Mouse (Mus musculus) kidney, embryonic 15.5 days (tissue): ENCODE data around the gene Arih2. TPM values are rescaled to one million over a fixed set of nuclear protein-coding genes. Genes with fewer than 3 reads are reported as not detected.

Experiments
- ATAC-seq: fragments of 200-750 bp; cut with Nextera tagmentation; replicated peaks from 2 replicates; pipeline ENCODE4 v1.8.0; 2017; ENCODE audit warnings: moderate TSS enrichment; ENCODE audit not compliant: low FRiP score
- H3K27ac ChIP-seq: fragments of 300-500 bp; sonication (generic); 2 replicates; pipeline ENCODE4 v1.5.1; 2015; ENCODE audit warnings: mild to moderate bottlenecking, inconsistent platforms
- H3K27me3 ChIP-seq: fragments of 300-500 bp; sonication (generic); 2 replicates; pipeline ENCODE4 v1.6.1; 2015; ENCODE audit warnings: inconsistent platforms
- H3K36me3 ChIP-seq: fragments of 300-500 bp; sonication (generic); 2 replicates; pipeline ENCODE4 v1.6.1; 2015; ENCODE audit warnings: inconsistent platforms
- H3K4me1 ChIP-seq: fragments of 300-500 bp; sonication (generic); 2 replicates; pipeline ENCODE4 v1.6.1; 2015; ENCODE audit warnings: inconsistent platforms
- H3K4me2 ChIP-seq: fragments of 300-500 bp; sonication (generic); 2 replicates; pipeline ENCODE4 v1.6.1; 2015; ENCODE audit warnings: moderate library complexity, mild to moderate bottlenecking, inconsistent platforms
- H3K4me3 ChIP-seq: fragments of 300-500 bp; sonication (generic); replicated peaks from 2 replicates; pipeline ENCODE4 v1.5.1; 2015; ENCODE audit warnings: mild to moderate bottlenecking, inconsistent platforms
- H3K9ac ChIP-seq: fragments of 300-500 bp; sonication (generic); 2 replicates; pipeline ENCODE4 v1.6.1; 2015; ENCODE audit warnings: mild to moderate bottlenecking, inconsistent platforms
- H3K9me3 ChIP-seq: fragments of 300-500 bp; sonication (generic); replicated peaks from 2 replicates; pipeline ENCODE4 v1.6.1; 2016; ENCODE audit warnings: inconsistent platforms
- WGBS: fragments of 180-500 bp; shearing (Covaris S2); methylation state at CpG from one replicate; pipeline ENCODE4 v1.1.7; 2015; ENCODE audit warnings: mixed read lengths; 5-methylcytosine and 5-hydroxymethylcytosine counted together
- polyA plus RNA-seq: library from polyadenylated mRNA; unstranded; fragments of >200 nt; fragmentation: Nextera tagmentation; extraction: Ambion mirVana; gene quantifications from 2 replicates; pipeline ENCODE4 v1.2.1, GENCODE M21; 2015

Arih2 gene
- polyA plus RNA-seq, 1 experiment from 2014 or later: 50.1 TPM

DNA sequence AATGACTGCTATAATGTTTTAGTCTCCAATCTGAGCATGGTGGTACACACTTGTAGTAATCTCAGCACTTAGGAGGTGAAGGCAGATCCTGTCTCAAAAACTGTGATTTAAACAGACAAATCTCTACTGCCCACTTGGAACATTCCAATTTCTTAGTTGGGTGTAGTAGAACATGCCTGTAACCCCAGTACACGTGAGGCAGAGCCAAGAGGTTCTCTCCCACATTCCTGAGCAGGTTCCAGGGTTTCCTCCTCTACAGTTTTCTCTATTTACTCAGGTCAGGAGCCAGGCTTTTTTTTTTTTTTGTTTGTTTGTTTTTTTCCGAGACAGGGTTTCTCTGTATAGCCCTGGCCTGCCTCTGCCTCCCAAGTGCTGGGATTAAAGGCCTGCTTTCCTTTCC is 49.2 kb downstream of the Arih2 start:
- Histone ChIP-seq H3K4me1 (peaks cover 20% of the 10 kb centered on the region), H3K4me2 (no peak overlapping the region)
- WGBS: 40% methylated on average over 2 of the region's 2 CpGs

DNA sequence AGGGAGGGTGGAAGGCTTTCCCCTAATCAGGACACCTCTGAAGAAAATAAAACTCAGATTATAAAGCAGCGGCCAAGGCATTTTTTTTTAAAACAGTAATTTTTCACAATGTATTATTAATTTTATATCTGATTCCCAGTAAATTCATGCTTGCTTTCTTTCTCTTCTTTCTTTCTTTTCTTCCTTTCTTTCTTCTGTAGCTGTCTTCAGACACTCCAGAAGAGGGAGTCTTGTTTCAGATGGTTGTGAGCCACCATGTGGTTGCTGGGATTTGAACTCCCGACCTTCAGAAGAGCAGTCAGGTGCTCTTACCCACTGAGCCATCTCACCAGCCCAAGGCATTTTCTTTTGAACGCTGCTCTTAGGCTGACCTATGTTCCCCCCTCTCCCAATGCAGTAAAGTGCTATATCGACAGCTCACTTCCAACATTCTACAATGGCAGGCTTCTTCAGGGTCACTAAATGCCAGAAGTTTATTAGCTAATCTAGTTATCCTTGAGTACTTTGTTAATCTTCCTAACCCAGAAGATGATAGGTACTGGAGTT is 50.1 kb downstream of the Arih2 start:
- ATAC-seq: no peak
- no peak overlapping the region for H3K4me3 ChIP-seq
- no peak overlapping the region for H3K9ac ChIP-seq
- H3K9me3 ChIP-seq: no peaks in the 10 kb centered on the region
- no peaks in the 10 kb centered on the region for H3K27me3 ChIP-seq
- H3K27ac ChIP-seq: no peak overlapping the region
- peaks cover 23% of the 10 kb centered on the region for H3K36me3 ChIP-seq
- WGBS: 78% methylated on average over 4 of the region's 4 CpGs
- peaks cover 20% of the 10 kb centered on the region for H3K4me1 ChIP-seq
- H3K4me2 ChIP-seq: no peak overlapping the region

More for the DNA sequence above, 49.2 kb downstream of the Arih2 start:
- H3K27ac ChIP-seq: no peak overlapping the region
- peaks cover 32% of the 10 kb centered on the region for H3K36me3 ChIP-seq
- no peaks in the 10 kb centered on the region for H3K9me3 ChIP-seq
- no peaks in the 10 kb centered on the region for H3K27me3 ChIP-seq
- no peak for ATAC-seq
- H3K9ac ChIP-seq: no peak overlapping the region
- no peak overlapping the region for H3K4me3 ChIP-seq

DNA sequence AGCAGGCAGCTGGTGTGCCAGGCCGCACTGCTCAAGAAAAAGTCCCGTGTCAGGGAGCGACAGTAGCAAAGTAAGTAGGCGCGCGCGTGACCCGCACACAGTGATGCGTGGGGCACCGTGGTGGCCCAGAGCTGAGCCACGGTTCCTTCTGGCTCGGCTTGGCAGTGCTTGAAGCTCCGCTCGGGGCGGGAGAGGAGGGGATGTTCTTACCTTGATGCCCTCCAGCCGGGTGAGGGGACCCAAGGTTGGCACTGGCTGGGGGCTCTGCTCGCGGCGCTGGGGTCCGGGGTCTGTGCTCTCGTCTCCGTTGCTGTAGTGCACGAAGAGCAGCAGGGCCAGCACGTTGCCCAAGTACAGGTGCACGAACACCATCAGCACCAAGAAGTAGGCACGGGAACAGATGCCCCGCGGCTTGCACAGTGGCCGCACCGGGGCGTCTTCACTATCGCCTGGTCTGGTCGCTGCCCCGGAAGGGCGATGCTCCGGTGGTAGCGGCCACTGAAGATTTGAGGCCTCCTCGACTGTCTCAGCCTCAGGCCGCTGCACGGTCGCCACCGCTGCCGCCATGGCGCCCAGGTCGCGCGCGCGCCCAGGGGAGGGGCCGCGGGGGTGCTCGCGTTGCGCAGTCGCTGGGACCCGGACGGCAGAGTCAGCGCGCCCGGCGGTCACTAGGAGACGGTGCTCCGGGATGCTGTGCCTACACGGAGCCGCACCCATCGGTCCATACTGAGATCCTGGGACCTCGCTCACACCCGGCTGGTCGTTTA is 52.0 kb downstream of the Arih2 start, which contains the start of gene P4htm:
Gene P4htm, minus strand, starts transcription at position 670 of the 767 bp plus-strand sequence.
- Histone ChIP-seq H3K27ac (no peak within 1 kb of the TSS), H3K9ac (peak within 1 kb of the TSS; percentile 73), H3K4me2 (peak within 1 kb of the TSS; percentile 95), H3K27me3 (no peaks in the 10 kb centered on the region), H3K36me3 (peaks cover 3% of the 10 kb centered on the region), H3K4me1 (peaks cover 20% of the 10 kb centered on the region), H3K9me3 (no peaks in the 10 kb centered on the region), H3K4me3 (peak within 1 kb of the TSS; percentile 82)
- 1% methylated on average over 69 of the region's 69 CpGs for WGBS
- ATAC-seq: peak; percentile 81

DNA sequence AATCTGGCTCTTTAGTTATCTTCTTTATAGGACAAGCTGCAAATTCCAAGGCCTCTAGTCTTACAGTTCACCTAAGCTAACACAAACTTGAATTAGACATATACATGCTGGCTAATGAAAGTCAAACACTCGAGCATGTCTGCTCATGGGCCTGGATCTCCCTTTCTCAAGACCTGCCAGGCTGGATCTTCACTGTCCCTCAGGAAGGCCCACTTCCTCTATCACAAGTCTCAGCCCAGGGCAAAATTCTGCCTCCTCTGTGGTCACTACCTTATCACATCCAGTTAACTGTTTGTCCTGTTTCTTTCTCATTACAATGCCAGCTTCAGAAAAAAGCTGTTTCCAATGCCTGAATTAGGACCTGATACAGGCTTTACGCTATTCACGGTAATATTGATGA is 54.8 kb downstream of the Arih2 start:
- Histone ChIP-seq H3K9ac (no peak overlapping the region), H3K27me3 (no peaks in the 10 kb centered on the region), H3K9me3 (no peaks in the 10 kb centered on the region), H3K4me2 (no peak overlapping the region), H3K36me3 (no peaks in the 10 kb centered on the region), H3K4me1 (peaks cover 23% of the 10 kb centered on the region), H3K4me3 (no peak overlapping the region), H3K27ac (no peak overlapping the region)
- 83% methylated on average over 3 of the region's 3 CpGs for WGBS
- no peak for ATAC-seq

DNA sequence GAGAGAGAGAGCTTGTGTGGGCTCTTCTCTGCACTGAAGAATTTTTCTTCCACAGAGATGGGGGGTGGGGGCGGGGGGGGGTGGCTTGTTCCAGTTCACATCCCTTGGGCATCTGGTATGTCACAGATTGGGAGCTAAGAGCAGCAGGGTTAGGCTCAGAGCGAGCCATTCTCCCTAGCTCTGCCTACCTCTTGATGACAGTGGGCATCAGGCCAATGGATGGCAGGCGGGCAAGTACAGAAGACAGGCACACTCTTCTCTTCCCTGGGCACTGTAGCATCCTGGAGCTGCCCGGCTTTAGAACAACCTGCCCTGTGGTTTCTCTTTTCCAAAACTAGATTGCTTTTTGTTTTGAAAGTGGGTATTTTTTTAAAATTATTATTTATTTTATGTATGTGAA is 57.7 kb downstream of the Arih2 start:
- no peak for ATAC-seq
- Histone ChIP-seq H3K9ac (no peak overlapping the region), H3K27ac (no peak overlapping the region), H3K4me2 (no peak overlapping the region), H3K9me3 (no peaks in the 10 kb centered on the region), H3K4me3 (no peak overlapping the region), H3K4me1 (peaks cover 35% of the 10 kb centered on the region), H3K36me3 (no peaks in the 10 kb centered on the region), H3K27me3 (no peaks in the 10 kb centered on the region)
- WGBS: 87% methylated on average over 4 of the region's 4 CpGs

DNA sequence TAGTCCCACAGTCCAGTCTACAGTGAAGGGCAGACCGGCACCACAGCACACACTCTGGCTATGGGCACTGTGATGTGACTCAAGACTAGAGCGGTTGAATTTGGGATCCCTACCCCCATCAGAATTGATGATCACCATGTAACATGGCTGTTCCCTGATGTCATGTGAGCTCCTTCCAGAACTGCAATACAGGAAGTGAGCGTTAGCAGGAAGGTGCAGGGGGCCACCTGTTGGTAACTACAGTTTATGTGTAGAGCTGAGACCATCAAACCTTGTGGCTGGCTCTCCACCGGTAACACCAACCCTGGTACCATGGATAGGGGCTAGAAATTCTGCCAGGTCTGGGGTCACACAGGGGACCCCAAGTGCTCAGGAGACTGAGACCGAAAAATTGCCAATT is 60.0 kb downstream of the Arih2 start:
- ATAC-seq: no peak
- 0 out of 2 replicates have a peak overlapping the region, but pooled peaks have one; percentile 30 for H3K27ac ChIP-seq
- H3K4me3 ChIP-seq: no peak overlapping the region
- no peaks in the 10 kb centered on the region for H3K27me3 ChIP-seq
- H3K36me3 ChIP-seq: no peaks in the 10 kb centered on the region
- H3K9me3 ChIP-seq: no peaks in the 10 kb centered on the region
- 72% methylated on average over 5 of the region's 5 CpGs for WGBS
- no peak overlapping the region for H3K4me2 ChIP-seq
- no peak overlapping the region for H3K9ac ChIP-seq
- peaks cover 30% of the 10 kb centered on the region for H3K4me1 ChIP-seq

DNA sequence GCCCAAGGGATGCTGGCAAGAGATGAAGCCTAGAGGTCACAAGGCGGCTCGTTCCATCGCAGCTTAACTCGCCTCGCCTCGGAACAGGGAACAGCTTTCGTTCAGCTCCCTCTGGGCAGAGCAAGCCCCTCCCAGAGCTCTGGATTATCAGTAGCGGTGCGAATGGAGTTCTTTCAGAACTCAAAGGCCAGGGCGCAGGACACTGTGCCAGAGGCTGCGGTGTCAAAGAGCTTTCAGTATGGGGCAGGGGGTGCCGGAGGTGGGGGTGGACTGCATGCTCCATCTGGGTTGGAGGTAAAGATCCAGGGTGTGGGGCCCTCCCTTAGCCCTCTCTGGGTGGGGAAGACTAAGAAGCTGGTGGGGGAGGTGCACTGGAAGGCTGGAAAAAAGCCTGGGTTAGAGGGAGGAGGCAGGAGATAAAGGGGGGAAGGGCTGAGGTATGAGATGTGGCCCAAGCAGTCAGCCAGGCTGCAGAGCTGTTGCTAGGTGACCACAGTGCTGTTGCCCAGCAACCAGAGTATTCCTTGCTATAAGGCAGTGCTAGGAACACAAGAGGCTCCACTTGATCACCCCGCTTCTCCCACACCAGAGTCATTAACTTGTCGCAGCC is 61.5 kb downstream of the Arih2 start:
- Histone ChIP-seq H3K27ac (peak overlapping the region; percentile 90), H3K36me3 (no peaks in the 10 kb centered on the region), H3K4me2 (peak overlapping the region; percentile 52), H3K4me3 (peak overlapping the region; percentile 17; the same call in 1 of the 2 replicates), H3K4me1 (peaks cover 30% of the 10 kb centered on the region), H3K9ac (peak overlapping the region; percentile 27; the same call in 1 of the 2 replicates), H3K9me3 (no peaks in the 10 kb centered on the region), H3K27me3 (no peaks in the 10 kb centered on the region)
- 7% methylated on average over 14 of the region's 14 CpGs for WGBS
- ATAC-seq: peak; percentile 96

DNA sequence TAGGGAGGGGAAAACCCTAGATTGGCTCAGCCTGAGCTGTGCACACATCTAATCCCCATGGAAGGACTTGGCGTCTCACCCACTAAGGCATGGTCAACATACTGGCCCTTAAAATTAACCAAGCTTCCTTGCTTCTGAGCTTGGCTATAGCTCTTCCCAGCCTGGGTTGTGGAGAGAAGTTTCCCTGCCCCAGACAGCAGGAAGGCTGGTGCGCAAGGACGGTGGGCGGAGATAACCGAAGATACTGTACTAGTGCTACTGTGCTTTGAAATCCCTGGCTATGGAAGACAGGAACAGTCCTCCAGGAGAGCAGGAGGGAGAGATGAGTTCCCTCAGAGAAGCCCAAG is 69.9 kb downstream of the Arih2 start:
- Histone ChIP-seq H3K4me1 (peaks cover 49% of the 10 kb centered on the region), H3K4me3 (peak overlapping the region; percentile 81), H3K4me2 (peak overlapping the region; percentile 79), H3K27me3 (no peaks in the 10 kb centered on the region), H3K36me3 (peaks cover 29% of the 10 kb centered on the region), H3K27ac (peak overlapping the region; percentile 96), H3K9ac (peak overlapping the region; percentile 84), H3K9me3 (no peaks in the 10 kb centered on the region)
- WGBS: 70% methylated on average over 5 of the region's 5 CpGs
- peak; percentile 5; the same call in 1 of the 2 replicates for ATAC-seq

DNA sequence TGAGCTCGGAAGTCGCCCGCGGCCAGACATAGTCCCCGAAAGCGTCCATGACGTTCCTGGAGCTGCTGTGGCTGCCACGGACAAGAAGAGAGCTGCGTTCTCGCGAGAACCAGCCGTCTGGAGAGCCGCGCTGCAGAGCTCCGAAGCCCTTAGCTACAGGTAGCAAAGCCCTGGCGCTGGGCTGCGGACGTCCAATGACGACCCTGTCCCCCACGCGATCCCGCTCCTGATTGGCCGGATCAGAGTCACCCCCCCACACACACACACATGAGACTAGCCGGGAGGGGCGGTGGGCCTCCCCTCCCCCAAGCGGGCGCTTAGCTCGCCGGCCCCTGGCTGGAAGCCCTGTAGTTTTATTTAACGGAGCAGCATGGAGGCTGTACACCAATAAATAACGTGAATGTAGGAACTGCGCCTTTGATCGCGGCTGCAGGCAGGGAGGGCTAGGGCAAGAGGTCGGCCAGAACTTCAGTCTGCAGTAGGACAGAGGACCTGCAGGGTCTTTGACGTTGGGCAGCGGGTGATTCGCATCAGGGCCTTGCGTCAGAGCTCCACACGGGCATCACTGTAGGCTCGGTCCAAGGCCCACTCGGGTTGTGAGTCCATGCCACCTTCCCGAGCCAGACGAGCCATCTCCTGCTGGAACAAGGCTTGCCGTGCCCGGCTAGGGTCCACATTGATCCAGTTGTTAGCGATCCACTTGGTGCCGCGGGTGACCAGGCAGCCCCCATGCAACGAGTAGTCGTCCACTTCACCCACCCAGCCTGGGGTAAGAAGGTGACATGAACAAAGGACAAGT is 70.4 kb downstream of the Arih2 start, which contains the start of gene Wdr6:
Gene Wdr6, minus strand, starts transcription at position 195 of the 799 bp plus-strand sequence.
- Histone ChIP-seq H3K4me2 (peak within 1 kb of the TSS; percentile 79), H3K9ac (peak within 1 kb of the TSS; percentile 84), H3K27ac (peak within 1 kb of the TSS; percentile 96), H3K27me3 (no peaks in the 10 kb centered on the region), H3K4me3 (peak within 1 kb of the TSS; percentile 81), H3K36me3 (peaks cover 34% of the 10 kb centered on the region), H3K4me1 (peaks cover 55% of the 10 kb centered on the region), H3K9me3 (no peaks in the 10 kb centered on the region)
- ATAC-seq: peak; percentile 97
- 4% methylated on average over 51 of the region's 51 CpGs for WGBS

DNA sequence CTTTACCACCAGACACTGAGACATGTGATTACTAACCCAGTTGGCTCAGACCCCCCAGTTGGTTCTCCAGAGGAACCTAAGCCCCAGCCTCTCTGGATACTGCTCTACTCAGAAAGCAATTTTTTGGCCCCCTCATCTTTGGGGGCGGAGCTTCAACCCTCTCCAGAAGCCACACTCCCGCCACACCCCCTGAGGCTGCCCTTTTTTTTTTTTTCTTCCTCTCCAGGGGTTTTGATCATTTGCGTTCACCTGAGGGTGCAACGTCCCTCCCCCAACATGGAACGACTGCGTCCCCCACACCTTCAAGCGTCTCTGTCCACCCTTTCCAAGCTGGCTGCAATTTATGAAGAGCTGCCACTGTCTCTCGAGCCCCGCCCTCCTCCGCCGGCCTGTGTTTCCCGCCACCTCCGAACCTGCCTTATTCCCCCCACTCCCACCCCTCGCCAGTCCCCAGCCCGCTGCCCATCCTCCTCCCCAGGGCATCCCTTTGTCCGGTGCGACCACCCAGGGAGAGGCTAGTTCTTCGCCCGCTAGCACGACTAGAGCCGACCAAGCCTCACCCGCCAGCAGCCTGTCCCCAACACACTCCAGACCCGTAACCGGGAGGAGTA is 71.1 kb downstream of the Arih2 start:
- ATAC-seq: no peak
- H3K4me1 ChIP-seq: peaks cover 59% of the 10 kb centered on the region
- WGBS: under 1% methylated on average over 24 of the region's 24 CpGs

DNA sequence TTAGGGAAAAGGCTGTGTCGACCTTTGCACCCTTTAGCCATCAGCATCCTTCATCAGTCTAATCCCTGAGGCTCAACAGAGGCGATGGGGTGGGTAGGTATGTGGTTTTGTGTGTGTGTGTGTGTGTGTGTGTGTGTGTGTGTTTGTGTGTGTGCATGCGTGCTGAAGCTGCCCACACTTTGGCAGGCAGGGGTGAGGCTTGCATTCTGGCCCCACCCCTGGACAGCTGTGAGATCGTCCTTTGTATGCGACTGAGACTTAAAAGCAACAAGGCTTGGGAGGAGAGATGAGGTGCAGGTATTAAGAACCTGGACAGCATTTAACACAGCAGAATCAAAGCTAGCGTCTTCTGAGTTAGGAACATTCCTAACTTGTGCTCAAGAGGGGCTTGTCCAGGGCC is 72.2 kb downstream of the Arih2 start:
- 46% methylated on average over 6 of the region's 6 CpGs for WGBS
- peak overlapping the region; percentile 81 for H3K4me3 ChIP-seq

More for the DNA sequence above, 71.1 kb downstream of the Arih2 start:
- peak overlapping the region; percentile 96 for H3K27ac ChIP-seq
- peaks cover 41% of the 10 kb centered on the region for H3K36me3 ChIP-seq
- H3K9ac ChIP-seq: peak overlapping the region; percentile 84
- H3K27me3 ChIP-seq: no peaks in the 10 kb centered on the region
- H3K4me2 ChIP-seq: peak overlapping the region; percentile 79
- H3K9me3 ChIP-seq: no peaks in the 10 kb centered on the region
- peak overlapping the region; percentile 81 for H3K4me3 ChIP-seq

More for the DNA sequence above, 72.2 kb downstream of the Arih2 start:
- H3K4me2 ChIP-seq: peak overlapping the region; percentile 79
- peaks cover 59% of the 10 kb centered on the region for H3K4me1 ChIP-seq
- H3K36me3 ChIP-seq: peaks cover 51% of the 10 kb centered on the region
- H3K9ac ChIP-seq: peak overlapping the region; percentile 84; the same call in 1 of the 2 replicates
- H3K27ac ChIP-seq: peak overlapping the region; percentile 96
- ATAC-seq: no peak
- H3K27me3 ChIP-seq: no peaks in the 10 kb centered on the region
- H3K9me3 ChIP-seq: no peaks in the 10 kb centered on the region
